Mouse (Mus musculus): ENCODE measurements around the gene Sipa1l2.

Sipa1l2 gene

GRCm38 (mm10) chr8:125580426-125580825, 10.8 kb upstream of the Sipa1l2 start:
- no peak for DNase-seq (ENCODE audit: low spot score in 2 of 2)

GRCm38 (mm10) chr8:125576127-125576526, 6.5 kb upstream of the Sipa1l2 start:
- no peak for DNase-seq (ENCODE audit: low spot score in 2 of 2)

- DNase-seq (ENCODE audit: low spot score in 2 of 2), result no peak
Observed at GRCm38 (mm10) chr8:125574280-125574679, 4.7 kb upstream of the Sipa1l2 start.

- DNase-seq (ENCODE audit: low spot score in 2 of 2), result peak in 1 of 2 experiments; percentile 38
Observed at GRCm38 (mm10) chr8:125572246-125572645, 2.6 kb upstream of the Sipa1l2 start.

DNA sequence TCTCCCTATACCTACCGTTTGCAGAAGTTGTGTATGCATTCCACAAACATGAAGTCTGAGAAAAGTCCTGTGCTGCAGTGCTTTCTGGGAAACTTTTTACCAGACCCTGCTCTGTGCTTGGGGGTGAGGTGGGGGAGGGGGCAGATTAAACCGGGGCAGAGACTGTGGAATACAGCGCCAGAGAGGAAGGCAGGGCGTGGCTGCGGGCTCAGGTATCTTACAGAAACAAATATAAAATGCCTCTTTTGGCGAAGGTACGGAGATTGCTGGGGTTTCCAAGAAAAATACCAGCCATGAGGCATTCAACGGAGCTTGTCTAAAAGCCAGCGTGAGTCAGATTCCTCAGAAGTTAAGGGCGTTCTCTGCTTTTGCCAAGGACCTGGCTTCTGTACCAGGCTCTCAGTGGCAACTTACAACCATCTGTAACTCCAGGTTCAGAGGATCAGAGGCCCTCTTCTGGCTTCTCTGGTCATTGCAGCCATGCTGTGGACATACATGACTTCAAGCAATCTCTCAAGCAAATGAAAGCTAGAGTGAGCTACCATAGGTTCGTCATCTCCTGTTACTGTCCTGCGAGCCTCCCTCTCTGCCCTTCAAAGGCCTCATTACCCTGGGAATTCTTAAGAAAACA, 1.3 kb upstream of the Sipa1l2 start:
- no peak for DNase-seq (ENCODE audit: low spot score in 2 of 2)

DNA sequence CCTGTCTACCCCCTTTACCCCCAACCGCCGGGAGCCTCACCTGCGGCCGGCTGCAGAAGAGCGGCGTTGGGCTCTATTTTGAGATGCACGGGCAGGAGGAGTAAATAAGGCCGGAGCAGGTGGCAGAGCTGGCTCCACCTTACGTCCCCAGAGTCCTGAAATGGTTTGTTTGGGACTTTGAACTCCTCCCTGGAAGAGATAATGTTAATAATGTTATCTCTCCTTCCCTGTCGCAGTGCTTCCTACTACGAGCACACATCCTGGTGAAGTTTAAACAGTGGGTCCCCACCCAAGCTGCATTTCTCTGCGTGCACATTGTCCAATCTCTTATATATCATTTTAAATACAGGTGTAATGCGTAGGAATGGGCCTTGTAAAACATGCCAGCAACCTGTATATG, 781 bp upstream of the Sipa1l2 start:
- DNase-seq (ENCODE audit: low spot score in 2 of 2), result no peak

DNA sequence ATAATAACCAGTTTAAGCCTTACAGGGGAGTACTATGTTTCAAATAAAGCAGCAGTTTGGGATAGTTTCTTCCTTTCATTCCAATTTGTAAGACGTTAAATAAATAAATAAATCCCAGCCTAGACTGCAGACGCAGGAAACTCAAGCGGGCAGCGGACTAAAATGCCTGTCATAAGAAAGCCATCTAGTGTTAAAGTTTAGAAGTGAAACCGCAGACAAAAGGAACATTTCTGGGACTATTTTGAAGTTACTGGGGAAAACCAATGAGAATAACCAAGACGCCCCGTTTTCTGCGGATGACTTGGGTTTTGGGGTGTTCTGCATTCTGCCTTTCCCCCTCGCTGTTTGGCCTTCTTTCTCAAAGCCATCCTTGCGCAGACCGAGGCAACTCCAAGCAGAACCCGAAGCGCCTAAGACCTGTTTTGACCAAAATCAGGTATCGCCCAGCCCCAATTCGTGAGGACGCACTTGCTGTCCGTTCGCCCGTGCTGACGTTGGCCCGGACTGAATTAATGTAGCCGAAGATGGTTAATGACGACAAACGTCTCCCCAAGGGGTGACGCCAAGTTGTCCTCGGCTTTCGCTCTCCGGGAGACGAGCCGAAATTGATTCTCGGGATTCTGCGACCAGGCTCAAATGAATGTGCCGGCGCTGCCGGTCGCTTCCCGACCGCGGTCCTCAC, 616 bp downstream of the Sipa1l2 start:
- peak; percentile 75 to 76 for DNase-seq (ENCODE audit: low spot score in 2 of 2)

- DNase-seq (ENCODE audit: low spot score in 2 of 2), result peak; percentile 41 to 51
Observed at GRCm38 (mm10) chr8:125568421-125568850, 1.2 kb downstream of the Sipa1l2 start.

GRCm38 (mm10) chr8:125567569-125567968, 2.0 kb downstream of the Sipa1l2 start:
- no peak for DNase-seq (ENCODE audit: low spot score in 2 of 2)

GRCm38 (mm10) chr8:125562878-125563277, 6.7 kb downstream of the Sipa1l2 start:
- DNase-seq (ENCODE audit: low spot score in 2 of 2), result no peak

- DNase-seq (ENCODE audit: low spot score in 2 of 2), result no peak
Observed at GRCm38 (mm10) chr8:125560825-125561490, 8.7 kb downstream of the Sipa1l2 start.

DNA sequence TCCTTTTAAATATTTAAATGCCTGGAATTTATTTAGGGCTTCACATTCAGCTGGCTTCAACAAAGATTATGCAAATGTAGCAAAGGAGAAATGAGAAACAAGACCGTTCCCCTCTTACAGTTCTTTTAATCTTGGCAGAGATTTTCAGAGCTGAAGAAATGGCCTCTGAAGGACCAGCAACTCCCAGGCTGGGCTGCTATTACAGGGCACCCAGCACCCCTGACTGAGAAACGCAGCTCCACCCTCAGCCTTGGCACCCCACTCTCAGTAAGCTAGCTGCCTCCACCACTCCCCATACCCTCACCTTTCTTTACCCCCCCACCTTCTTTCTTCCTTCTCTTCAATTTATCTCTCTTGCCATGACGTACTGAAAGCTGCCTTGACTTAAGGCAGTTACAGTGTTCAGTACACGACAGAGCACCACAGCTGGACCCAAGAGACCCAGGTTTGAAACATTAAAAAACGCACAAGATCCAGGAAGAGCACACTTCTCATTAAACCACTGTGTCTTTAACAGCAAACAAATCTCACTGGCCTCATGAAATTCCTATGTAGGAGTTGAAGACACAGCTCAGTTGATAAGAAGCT, 10.4 kb downstream of the Sipa1l2 start:
- DNase-seq (ENCODE audit: low spot score in 2 of 2), result no peak

DNA sequence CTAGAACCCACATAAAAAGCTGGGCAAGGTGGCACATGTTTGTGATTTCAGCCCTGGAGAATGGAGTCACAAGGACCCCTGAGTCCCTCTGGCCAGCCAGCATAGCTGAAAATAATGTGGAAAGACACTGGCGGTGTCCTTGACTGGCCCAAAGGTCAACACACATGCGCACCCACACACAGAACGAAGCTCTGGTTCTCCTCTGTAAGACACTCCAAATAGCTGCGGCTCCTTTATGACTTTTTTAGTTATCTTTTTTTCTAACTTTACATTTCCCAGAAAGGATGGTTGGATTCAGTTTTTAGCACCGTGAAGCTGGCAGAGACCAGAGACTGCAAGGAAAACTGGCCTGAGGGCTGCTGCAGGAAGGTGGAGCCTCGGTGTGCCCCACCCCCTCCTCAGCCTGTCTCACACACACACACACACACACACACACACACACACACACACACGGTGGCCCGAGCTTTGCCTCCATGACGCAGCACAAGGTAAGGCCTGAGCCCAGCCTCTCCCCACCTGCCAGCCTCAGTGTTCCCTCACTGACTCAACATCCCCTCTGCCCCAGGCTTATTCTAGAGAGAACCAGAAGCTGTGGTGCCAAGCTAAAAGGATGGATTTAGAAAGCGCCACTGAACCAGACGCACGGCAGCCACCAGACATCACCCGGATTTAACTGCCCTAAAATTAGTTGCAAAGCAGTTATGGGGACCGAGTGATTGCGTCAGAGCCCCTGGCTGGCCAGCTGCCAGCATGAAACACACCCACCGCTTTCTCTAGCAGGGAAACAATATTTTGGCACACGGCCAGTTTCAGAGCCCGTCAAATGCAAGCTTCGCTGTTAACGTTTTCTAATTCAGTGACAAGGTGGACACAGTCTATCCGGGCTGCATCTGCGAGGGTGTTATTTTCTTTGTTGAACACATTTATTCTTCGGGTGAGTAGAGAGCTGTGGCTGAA, 11.2 kb downstream of the Sipa1l2 start:
- DNase-seq (ENCODE audit: low spot score in 2 of 2), result peak; percentile 84 to 90

DNA sequence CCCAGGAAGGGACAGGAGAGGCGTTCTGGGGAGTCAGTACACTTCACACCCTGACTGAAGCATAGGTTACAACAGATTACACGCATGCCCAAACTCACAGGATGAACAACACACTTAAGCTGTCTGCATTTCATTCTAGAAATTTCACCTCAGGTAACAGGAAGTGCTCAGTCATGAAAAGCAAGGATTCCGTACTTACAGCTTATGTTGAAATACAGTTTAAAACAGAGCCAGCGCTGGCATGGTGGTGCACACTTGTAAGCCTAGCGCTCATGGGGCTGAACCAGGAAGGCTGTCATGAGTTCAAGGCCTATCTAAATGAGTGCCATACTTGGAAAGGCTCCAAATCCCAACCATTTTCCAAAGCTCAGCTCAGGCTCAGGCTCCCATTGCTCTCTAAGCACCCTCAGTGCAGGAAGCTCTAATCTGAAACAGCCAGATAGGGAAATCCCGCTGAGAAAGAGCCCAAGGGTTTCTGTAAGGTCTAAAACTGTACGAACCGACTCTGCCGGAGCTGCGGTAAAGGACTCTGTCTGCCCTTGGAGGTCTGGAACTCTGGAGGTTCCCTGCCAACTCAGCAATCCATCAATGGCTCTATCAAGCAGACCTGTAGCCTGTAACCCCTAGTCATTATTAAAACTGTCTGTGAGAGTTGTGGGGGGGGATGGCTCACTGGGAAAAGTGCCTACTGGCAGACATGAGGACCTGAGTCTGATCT, 12.1 kb downstream of the Sipa1l2 start:
- DNase-seq (ENCODE audit: low spot score in 2 of 2), result no peak

GRCm38 (mm10) chr8:125556706-125557105, 12.9 kb downstream of the Sipa1l2 start:
- DNase-seq (ENCODE audit: low spot score in 2 of 2), result no peak

- no peak for DNase-seq (ENCODE audit: low spot score in 2 of 2)
Observed at GRCm38 (mm10) chr8:125550567-125550966, 19.0 kb downstream of the Sipa1l2 start.

- no peak for DNase-seq (ENCODE audit: low spot score in 2 of 2)
Observed at GRCm38 (mm10) chr8:125547296-125547695, 22.3 kb downstream of the Sipa1l2 start.

- no peak for DNase-seq (ENCODE audit: low spot score in 2 of 2)
Observed at GRCm38 (mm10) chr8:125545866-125546265, 23.7 kb downstream of the Sipa1l2 start.

GRCm38 (mm10) chr8:125542893-125543613, 26.6 kb downstream of the Sipa1l2 start:
- no peak for DNase-seq (ENCODE audit: low spot score in 2 of 2)
